Mouse (Mus musculus) MEL (cell line): Measurements from ENCODE around the gene Wdr1.

ENCODE experiments used
- BHLHE40 ChIP-seq: IDR thresholded peaks from 2 replicates; pipeline ENCODE4 v1.6.1; 2012; ENCODE audit warnings: low read depth, mild to moderate bottlenecking, inconsistent platforms, low read length, improper control_type of control experiment, borderline replicate concordance
- EP300 ChIP-seq, 2 experiments: IDR thresholded peaks; 2 replicates each; pipeline ENCODE4 v1.6.1; 2011; ENCODE audit warnings: improper control_type of control experiment in 2 of 2, low read length in 2 of 2, low read depth in 1 of 2, mild to moderate bottlenecking in 1 of 2
- ETS1 ChIP-seq: IDR thresholded peaks from 2 replicates; pipeline ENCODE4 v1.6.1; 2012; ENCODE audit warnings: low read depth, mild to moderate bottlenecking, inconsistent platforms, low read length, improper control_type of control experiment, moderate library complexity
- HCFC1 ChIP-seq: IDR thresholded peaks from 2 replicates; pipeline ENCODE4 v1.6.1; 2012; ENCODE audit warnings: low read depth, mild to moderate bottlenecking, inconsistent platforms, low read length, improper control_type of control experiment, moderate library complexity
- POLR2A ChIP-seq, 2 experiments: IDR thresholded peaks; 2 replicates each; pipeline ENCODE4 v1.6.1; 2011 to 2012; ENCODE audit warnings: low read length in 2 of 2, mild to moderate bottlenecking in 2 of 2, control low read depth in 1 of 2, improper control_type of control experiment in 1 of 2, low read depth in 1 of 2, moderate library complexity in 1 of 2; ENCODE audit not compliant: control insufficient read depth in 1 of 2, insufficient read depth in 1 of 2, poor library complexity in 1 of 2
- USF2 ChIP-seq, 2 experiments: IDR thresholded peaks; 2 replicates each; pipeline ENCODE4 v1.6.1; 2011 to 2012; ENCODE audit warnings: improper control_type of control experiment in 2 of 2, low read length in 2 of 2, borderline replicate concordance in 1 of 2, inconsistent platforms in 1 of 2, low read depth in 1 of 2, mild to moderate bottlenecking in 1 of 2; ENCODE audit not compliant: insufficient read depth in 1 of 2

GRCm38 (mm10) chr5:38536822-38537221 lies 26.2 kb downstream of the Wdr1 start:
- TF ChIP-seq ETS1 (no peak), BHLHE40 (no peak), EP300 (IDR thresholded peaks at IDR 0.05; ENCODE audit: low read depth in 1 of 2, low read length in 2 of 2) (no peak), USF2 (IDR thresholded peaks at IDR 0.05; ENCODE audit: borderline replicate concordance in 1 of 2, insufficient read depth in 1 of 2, low read depth in 1 of 2, low read length in 2 of 2) (no peak), POLR2A (IDR thresholded peaks at IDR 0.05; ENCODE audit: control insufficient read depth in 1 of 2, insufficient read depth in 1 of 2, low read depth in 1 of 2, low read length in 2 of 2, poor library complexity in 1 of 2) (no peak), HCFC1 (no peak)
